Mouse (Mus musculus) spleen, adult 2 months (tissue): ENCODE measurements around the gene Hs3st4. TPM values are rescaled to one million over a fixed set of nuclear protein-coding genes. Genes with fewer than 3 reads are reported as not detected.

Source experiments
- DNase-seq, 2 experiments: peaks; one replicate each; pipeline versions ENCODE4 v3.0.0 to v3.0.0-alpha.2; 2012 to 2021; ENCODE audit warnings: low spot score in 2 of 2, low read depth in 1 of 2
- H3K27ac ChIP-seq: fragments of 200-500 bp; 2 replicates; pipeline ENCODE4 v1.5.1; 2012; ENCODE audit warnings: low read length, inconsistent platforms; ENCODE audit not compliant: insufficient read depth
- H3K27me3 ChIP-seq: fragments of 200-500 bp; 2 replicates; pipeline ENCODE4 v1.6.1; 2012; ENCODE audit warnings: mild to moderate bottlenecking, moderate library complexity, low read length, inconsistent platforms; ENCODE audit not compliant: control insufficient read depth, insufficient read depth
- H3K36me3 ChIP-seq: fragments of 200-500 bp; 2 replicates; pipeline ENCODE4 v1.6.1; 2012; ENCODE audit warnings: mild to moderate bottlenecking, low read length, inconsistent platforms; ENCODE audit not compliant: control insufficient read depth, insufficient read depth
- H3K4me1 ChIP-seq: fragments of 200-500 bp; 2 replicates; pipeline ENCODE4 v1.6.1; 2011; ENCODE audit warnings: inconsistent platforms; ENCODE audit not compliant: control insufficient read depth, insufficient read depth, insufficient read length
- H3K4me3 ChIP-seq: fragments of 200-500 bp; 2 replicates; pipeline ENCODE4 v1.5.1; 2011; ENCODE audit warnings: mild to moderate bottlenecking, inconsistent platforms; ENCODE audit not compliant: insufficient read depth, insufficient read length; ENCODE audit errors: extremely low read depth
- CTCF ChIP-seq: fragments of 200-500 bp; IDR thresholded peaks from 2 replicates; pipeline ENCODE4 v1.5.1; 2011; ENCODE audit warnings: mild to moderate bottlenecking, inconsistent platforms; ENCODE audit not compliant: insufficient read depth, insufficient read length, insufficient replicate concordance; ENCODE audit errors: extremely low read depth
- POLR2A ChIP-seq: fragments of 200-500 bp; IDR thresholded peaks from 2 replicates; pipeline ENCODE4 v1.6.1; 2011; ENCODE audit warnings: low read depth, low read length, inconsistent platforms
- WGBS: fragments of 180-500 bp; shearing (Covaris S2); methylation state at CpG from one replicate; pipeline ENCODE4 v1.1.7; 2018; 5-methylcytosine and 5-hydroxymethylcytosine counted together
- polyA plus RNA-seq: library from polyadenylated mRNA; depleted of rRNA; stranded (reverse); fragments of >200 nt; gene quantifications from 2 replicates; pipeline ENCODE4 v1.2.3, GENCODE M21; 2012

Gene Hs3st4
- polyA plus RNA-seq, 1 experiment = not detected

GRCm38 (mm10) chr7:124170001-124170400 is 187.3 kb downstream of the Hs3st4 start:
- no peaks in the 10 kb centered on the region for H3K36me3 ChIP-seq

DNA sequence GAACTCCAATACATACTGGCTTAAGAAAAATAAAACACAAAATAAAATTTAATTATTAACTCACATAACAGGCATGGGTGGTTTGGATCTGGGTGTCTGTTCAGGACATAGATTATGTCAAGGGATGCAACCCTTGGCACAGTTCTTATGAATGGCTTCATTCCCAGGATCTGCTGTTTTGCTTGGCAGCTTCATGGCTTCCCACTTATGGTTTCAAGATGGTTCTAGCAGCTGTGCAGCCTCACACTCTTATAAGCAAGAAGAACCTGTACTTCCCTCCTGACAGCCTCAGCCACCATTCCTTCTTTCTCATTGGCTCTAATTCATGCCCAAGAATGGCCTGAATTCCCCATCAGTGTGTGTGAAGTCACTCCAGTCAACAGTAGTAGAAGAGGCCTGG is 189.3 kb downstream of the Hs3st4 start:
- Histone ChIP-seq H3K4me3 (no peak overlapping the region), H3K27ac (no peak overlapping the region), H3K4me1 (no peaks in the 10 kb centered on the region), H3K27me3 (no peaks in the 10 kb centered on the region), H3K36me3 (no peaks in the 10 kb centered on the region)
- DNase-seq = no peak
- no peak for TF ChIP-seq POLR2A
- TF ChIP-seq CTCF = no peak

More at GRCm38 (mm10) chr7:124170001-124170400, 187.3 kb downstream of the Hs3st4 start:
- H3K4me3 ChIP-seq = no peak overlapping the region
- no peak for DNase-seq
- TF ChIP-seq CTCF (no peak), POLR2A (no peak)
- no peaks in the 10 kb centered on the region for H3K27me3 ChIP-seq
- no peak overlapping the region for H3K27ac ChIP-seq
- WGBS = 83% methylated on average over 2 of the region's 2 CpGs
- no peaks in the 10 kb centered on the region for H3K4me1 ChIP-seq

DNA sequence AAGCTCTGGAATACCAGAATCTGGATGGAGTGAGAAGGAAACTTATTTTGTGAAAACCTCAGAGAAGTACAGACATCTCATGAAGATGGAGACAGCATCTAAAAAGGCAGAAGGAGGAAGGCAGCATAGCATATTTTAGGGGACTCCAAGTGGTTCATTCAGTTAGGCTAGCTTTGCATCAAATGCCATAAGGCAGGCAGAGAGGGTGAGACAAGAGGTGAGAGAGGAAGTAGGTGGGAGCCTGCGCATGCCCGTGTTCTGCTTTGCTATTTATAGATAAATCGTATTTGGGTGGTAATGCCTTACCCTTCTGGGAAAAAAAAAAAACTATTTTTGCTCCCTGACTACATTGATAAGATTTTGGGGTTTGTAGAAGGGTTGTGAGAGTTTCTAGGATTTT is 198.3 kb downstream of the Hs3st4 start:
- no peaks in the 10 kb centered on the region for H3K36me3 ChIP-seq
- no peaks in the 10 kb centered on the region for H3K4me1 ChIP-seq
- TF ChIP-seq CTCF = no peak
- no peak for TF ChIP-seq POLR2A
- no peak overlapping the region for H3K27ac ChIP-seq
- H3K27me3 ChIP-seq = no peaks in the 10 kb centered on the region
- 36% methylated on average over 3 of the region's 3 CpGs for WGBS
- H3K4me3 ChIP-seq = no peak overlapping the region
- no peak for DNase-seq

- no peaks in the 10 kb centered on the region for H3K27me3 ChIP-seq
- H3K4me3 ChIP-seq = no peak overlapping the region
- no peak overlapping the region for H3K27ac ChIP-seq
- no peak for DNase-seq
- no peaks in the 10 kb centered on the region for H3K4me1 ChIP-seq
- no peak for TF ChIP-seq POLR2A
- no peak for TF ChIP-seq CTCF
- 74% methylated on average over 1 of the region's 1 CpGs for WGBS
- H3K36me3 ChIP-seq = no peaks in the 10 kb centered on the region
Observed at GRCm38 (mm10) chr7:124184693-124185092, 202.0 kb downstream of the Hs3st4 start.

- Histone ChIP-seq H3K4me3 (no peak overlapping the region), H3K27ac (no peak overlapping the region), H3K27me3 (no peaks in the 10 kb centered on the region), H3K36me3 (no peaks in the 10 kb centered on the region), H3K4me1 (no peaks in the 10 kb centered on the region)
- WGBS = 75% methylated on average over 6 of the region's 6 CpGs
- TF ChIP-seq CTCF (no peak), POLR2A (no peak)
- no peak for DNase-seq
Observed at GRCm38 (mm10) chr7:124198811-124199570, 216.3 kb downstream of the Hs3st4 start.

DNA sequence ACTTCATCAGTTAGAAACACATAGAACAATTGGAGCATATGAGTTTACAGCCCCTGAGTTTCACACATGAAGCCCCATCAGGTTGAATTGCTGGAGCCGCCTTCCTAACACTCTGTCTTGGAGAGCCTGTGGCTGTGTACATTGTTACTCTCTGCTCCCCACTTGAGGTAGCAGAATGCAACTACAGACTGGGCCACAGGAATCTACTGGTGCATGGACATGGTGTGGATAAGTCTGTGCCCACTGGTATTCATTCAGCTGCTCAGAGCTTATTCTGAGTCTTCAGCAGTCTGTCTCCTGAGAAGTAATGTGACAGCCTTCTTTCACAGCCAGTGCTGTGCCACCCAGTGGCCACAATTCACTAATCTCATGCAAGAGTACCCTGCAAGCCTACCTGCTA is 234.3 kb downstream of the Hs3st4 start:
- no peaks in the 10 kb centered on the region for H3K4me1 ChIP-seq
- no peak for DNase-seq
- H3K27me3 ChIP-seq = no peaks in the 10 kb centered on the region
- no peak overlapping the region for H3K4me3 ChIP-seq
- 87% methylated on average over 1 of the region's 1 CpGs for WGBS
- no peak overlapping the region for H3K27ac ChIP-seq
- no peaks in the 10 kb centered on the region for H3K36me3 ChIP-seq
- no peak for TF ChIP-seq CTCF
- no peak for TF ChIP-seq POLR2A

DNA sequence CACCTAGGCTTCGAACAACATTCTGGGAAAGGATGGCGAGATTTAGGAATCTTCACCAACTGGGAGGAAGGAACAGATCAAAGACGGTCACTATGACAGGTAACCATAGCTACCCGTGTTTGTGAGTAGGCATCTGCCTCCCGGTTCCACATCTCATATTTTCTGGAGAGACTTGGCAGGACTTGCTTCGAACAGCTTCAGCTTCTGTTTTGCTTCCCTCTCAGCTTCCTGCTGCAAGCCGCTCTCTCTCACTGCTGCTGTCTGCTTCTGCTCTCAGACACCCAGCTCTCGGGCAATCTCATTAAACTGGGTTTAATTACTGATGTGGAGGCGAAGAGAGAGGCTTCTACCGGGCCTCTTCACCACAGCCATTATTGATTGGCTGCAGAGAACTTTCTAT is 237.9 kb downstream of the Hs3st4 start:
- Histone ChIP-seq H3K27me3 (no peaks in the 10 kb centered on the region), H3K4me1 (no peaks in the 10 kb centered on the region), H3K4me3 (no peak overlapping the region), H3K27ac (no peak overlapping the region), H3K36me3 (no peaks in the 10 kb centered on the region)
- WGBS = 60% methylated on average over 10 of the region's 10 CpGs
- no peak for TF ChIP-seq POLR2A
- no peak for TF ChIP-seq CTCF
- no peak for DNase-seq
